Mouse (Mus musculus) bone marrow, adult 2 months (tissue): ENCODE results near the gene Col15a1.

Experiments used
- CTCF ChIP-seq: fragments of 200-500 bp; IDR thresholded peaks from 2 replicates; pipeline ENCODE4 v1.5.1; 2011; ENCODE audit warnings: low read length, control low read depth; ENCODE audit not compliant: control insufficient read depth, insufficient read depth
- POLR2A ChIP-seq: fragments of 200-500 bp; IDR thresholded peaks from 2 replicates; pipeline ENCODE4 v1.6.1; 2011; ENCODE audit warnings: low read depth, mild to moderate bottlenecking, control low read depth, low read length, borderline replicate concordance; ENCODE audit not compliant: control insufficient read depth

DNA sequence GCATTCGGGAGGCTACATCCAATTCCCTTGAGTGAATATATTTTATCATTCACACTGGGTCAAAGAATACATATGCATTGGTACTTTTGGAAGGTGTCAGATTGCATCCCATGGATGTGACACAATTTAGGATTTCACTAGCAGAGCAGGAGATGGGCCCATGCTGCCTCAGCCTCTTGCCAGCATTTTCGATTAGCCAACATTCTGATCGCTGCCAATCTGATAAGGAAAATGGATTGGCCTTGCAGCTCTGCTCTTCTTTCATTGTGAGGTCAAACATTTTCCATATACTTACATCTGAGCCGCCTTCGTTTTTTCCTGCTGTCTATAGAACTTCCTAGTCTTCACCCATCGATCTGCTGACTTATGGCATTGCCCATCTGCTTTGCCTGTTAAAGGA is 31.2 kb downstream of the Col15a1 start:
- TF ChIP-seq POLR2A (no peak), CTCF (no peak)
